Mouse (Mus musculus): ENCODE data around the gene Rab31.

GRCm38 (mm10) chr17:65743664-65744330, 28.8 kb downstream of the Rab31 start:
- TF ChIP-seq POLR2A (IDR thresholded peaks at IDR 0.05; ENCODE audit: borderline replicate concordance, control insufficient read depth, low read depth, low read length) (no peak), CTCF (IDR thresholded peaks at IDR 0.05; ENCODE audit: control insufficient read depth, insufficient read depth, low read length) (no peak)

Measured in bone marrow, adult 2 months (tissue).